Mouse (Mus musculus): ENCODE data around the gene Actn4.

Gene Actn4

GRCm38 (mm10) chr7:28961927-28962670, at the start of gene Actn4:
Gene Actn4 (minus strand): TSS chr7:28962340.
- peak; percentile 100 for DNase-seq (ENCODE audit: low read depth, low spot score)

DNA sequence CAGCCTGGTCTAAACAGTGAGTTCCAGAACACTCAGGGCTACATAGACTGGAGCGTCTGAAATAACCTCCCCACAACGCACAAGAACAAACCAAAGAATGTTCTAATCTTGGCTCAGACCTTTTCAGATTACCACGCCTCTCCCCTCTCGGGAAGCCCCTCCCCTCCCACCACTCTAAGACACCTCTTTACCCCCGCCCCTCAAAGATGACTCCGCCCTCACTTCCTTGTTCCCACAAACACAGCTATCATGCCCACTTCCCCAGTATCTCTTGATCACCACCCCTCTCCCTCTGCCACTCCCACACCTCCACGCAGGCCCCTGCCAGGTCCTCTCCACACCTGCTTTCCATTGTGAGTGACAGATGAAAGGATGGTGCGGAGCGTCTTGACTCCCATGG, 46.6 kb upstream of the Actn4 start:
- DNase-seq (ENCODE audit: low read depth, low spot score), result peak; percentile 52

DNA sequence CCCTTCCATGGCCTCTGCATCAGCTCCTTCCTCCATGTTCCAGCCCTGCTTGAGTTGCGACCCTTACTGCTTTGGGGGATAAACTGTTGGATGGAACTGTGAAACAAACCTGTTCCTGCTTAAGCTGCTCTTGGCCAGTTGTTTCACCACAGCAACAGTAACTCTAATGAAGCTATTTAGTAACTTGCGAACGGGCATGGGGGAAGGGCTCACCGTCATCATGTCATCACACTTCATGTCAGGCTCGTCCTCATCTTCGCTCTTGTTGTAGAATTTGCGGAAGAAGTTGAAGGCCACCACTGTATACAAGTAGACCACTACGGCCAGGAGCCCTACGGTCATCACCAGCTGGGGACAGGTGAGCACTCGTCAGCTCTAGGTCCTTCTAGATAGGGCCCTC, 46.0 kb upstream of the Actn4 start:
- DNase-seq (ENCODE audit: low read depth, low spot score), result no peak

- no peak for DNase-seq (ENCODE audit: low read depth, low spot score)
These were observed 45.3 kb upstream of the Actn4 start for GRCm38 (mm10) chr7:29007224-29008101.

DNA sequence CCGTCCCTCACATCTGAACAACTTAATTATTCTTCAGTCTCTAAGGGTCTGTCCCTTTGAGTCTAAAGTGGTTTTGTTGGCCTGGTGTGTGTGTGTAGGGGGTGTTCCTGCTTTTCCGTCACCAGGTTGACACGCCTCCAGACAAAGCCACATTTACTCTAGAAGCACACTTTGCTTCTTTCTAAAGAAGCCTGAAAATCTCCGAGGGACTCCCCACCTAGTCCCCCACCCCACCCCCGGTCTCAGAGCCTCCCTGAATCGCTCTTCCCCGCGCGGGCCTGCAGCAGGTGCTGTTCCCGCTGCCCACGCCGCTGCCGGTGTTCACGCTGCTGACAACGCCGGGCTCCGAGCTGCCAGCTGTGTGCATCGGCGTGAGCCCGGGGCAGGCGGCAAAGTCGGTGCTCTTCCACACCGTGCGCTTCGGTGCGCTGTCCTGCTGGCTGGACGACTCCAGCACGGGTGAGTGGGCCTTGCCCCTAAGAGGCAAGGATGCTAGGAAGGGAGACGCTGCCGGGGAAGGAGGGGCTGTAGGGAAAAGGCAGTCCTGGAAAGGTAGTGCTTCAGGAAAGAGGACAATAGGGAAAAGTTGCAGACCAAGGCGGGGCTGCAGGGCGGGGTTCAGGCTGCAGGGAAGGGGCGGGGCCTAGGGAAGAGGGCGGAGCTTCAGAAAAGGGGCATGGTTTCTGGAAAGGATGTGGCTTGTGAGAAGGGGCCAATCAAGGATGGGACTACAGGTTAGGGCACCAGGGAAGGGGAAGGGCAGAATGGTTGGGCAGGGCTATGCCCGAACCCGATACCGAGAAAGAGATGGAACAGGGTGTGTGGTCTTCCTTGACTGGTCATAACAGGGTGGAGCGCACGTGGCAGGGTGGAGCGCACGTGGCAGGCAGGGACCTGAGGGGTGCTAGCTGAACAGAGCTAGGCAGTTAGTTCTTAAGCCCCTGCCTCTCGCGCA, 38.8 kb upstream of the Actn4 start:
- peak; percentile 81 for DNase-seq (ENCODE audit: low read depth, low spot score)

GRCm38 (mm10) chr7:28993402-28993801, 31.3 kb upstream of the Actn4 start:
- no peak for DNase-seq (ENCODE audit: low read depth, low spot score)

DNA sequence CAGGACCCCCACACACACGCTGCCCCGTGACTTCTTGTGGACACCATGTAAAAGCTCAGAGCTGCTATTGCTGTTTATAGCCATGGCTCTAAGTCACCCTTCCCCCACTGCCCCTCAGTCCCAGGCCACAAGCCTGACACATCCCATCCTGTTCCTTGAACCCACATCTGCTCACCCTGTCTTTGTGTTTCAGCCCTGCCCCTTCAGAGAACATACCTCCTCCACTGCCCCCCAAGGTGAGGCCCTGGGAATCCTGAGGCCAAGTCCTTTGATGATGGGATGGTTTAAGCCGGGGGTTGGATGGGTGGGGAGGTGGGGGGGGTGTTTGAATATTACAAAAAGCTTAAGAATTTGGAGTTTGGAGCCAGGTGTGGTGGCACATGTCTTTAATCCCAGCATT, 30.9 kb upstream of the Actn4 start:
- DNase-seq (ENCODE audit: low read depth, low spot score), result no peak

- peak; percentile 62 for DNase-seq (ENCODE audit: low read depth, low spot score)
These were observed 29.5 kb upstream of the Actn4 start for GRCm38 (mm10) chr7:28991616-28992015.

DNA sequence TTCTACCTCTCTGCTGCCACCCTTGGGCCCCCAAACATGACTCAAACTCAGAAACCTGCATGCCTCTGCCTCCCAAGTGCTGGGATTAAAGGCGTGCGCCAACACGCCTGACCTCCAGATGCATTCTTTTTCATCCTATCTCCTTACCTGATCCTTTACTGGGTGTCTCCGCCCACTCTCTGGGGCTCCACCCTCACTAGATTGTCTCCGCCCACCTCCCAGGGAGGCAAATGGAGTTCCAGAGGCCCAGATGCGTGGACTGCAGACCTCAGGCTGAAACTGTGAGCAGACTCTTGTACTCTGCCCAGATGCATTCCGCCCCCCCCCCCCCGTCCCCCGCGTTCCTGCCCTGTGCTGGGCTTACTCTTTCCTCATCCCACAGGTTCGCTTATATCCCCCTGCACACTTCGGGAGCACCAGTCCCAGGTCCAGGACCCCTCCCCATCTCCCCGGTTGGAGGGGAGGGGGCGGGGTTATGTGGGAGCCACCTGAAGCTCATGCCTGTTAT, 28.7 kb upstream of the Actn4 start:
- no peak for DNase-seq (ENCODE audit: low read depth, low spot score)

- DNase-seq (ENCODE audit: low read depth, low spot score), result no peak
These were observed 23.1 kb upstream of the Actn4 start for GRCm38 (mm10) chr7:28985207-28985606.

- no peak for DNase-seq (ENCODE audit: low read depth, low spot score)
These were observed 22.3 kb upstream of the Actn4 start for GRCm38 (mm10) chr7:28984452-28984851.

GRCm38 (mm10) chr7:28983849-28984248, 21.7 kb upstream of the Actn4 start:
- DNase-seq (ENCODE audit: low read depth, low spot score), result no peak

DNA sequence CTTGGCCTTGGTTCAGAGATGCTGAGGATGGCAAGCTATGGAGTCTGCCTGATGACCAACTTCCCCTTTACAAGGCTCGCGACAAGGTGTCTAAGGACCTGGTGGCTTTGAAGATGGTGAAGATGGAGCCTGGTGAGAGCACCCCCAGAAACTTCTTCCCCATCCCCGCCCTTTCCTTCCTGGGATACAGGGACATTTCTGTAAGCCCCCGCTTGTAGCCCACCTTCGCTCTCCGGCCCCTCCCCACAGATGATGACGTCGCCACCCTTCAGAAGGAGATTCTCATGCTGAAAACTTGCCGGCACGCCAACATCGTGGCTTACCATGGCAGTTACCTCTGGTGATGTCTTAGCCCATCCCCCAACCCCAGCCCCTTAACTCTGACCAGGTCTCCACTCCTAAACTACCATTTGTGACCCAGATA, 21.0 kb upstream of the Actn4 start:
- DNase-seq (ENCODE audit: low read depth, low spot score), result peak; percentile 54

- peak; percentile 87 for DNase-seq (ENCODE audit: low read depth, low spot score)
These were observed 20.3 kb upstream of the Actn4 start for GRCm38 (mm10) chr7:28982274-28983013.

DNA sequence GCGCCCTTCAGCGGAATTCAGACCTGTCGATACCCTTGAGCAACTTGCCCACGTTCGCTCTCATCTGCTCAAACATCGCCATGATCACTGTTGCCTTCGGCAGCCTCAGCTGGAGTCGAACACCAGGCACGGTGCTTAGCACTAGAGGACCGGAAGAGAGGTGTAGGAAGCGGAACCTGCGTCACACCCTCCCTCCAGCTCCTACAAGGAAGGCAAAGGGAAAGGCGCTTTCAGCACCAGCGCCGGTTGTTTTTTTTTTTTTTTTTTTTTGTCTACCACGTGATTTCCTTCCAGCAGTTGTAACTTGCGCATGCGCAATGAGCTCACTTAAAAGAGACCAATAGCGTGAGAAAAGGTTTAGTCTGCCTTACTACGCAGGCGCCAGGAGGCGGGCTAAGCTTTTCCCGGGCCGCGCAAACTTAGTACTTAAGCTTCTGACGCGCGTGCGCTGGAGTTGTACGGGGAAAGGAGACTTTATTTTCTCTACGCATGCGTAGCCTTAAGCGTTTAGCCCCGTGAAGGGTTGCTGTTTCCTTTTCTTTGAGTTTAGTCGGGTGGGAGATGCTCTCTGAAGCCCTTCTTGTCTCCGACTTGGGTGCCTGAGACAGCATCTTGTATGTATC, 19.6 kb upstream of the Actn4 start, which contains the start of the genes Eif3k and Map4k1:
TSS of gene Eif3k (minus strand) at position 214 of the 623 bp plus-strand sequence.
TSS of gene Map4k1 (plus strand) at position 400 of the 623 bp plus-strand sequence.
- DNase-seq (ENCODE audit: low read depth, low spot score), result peak; percentile 99

GRCm38 (mm10) chr7:28977556-28977955, 15.4 kb upstream of the Actn4 start:
- no peak for DNase-seq (ENCODE audit: low read depth, low spot score)

GRCm38 (mm10) chr7:28973025-28973424, 10.9 kb upstream of the Actn4 start:
- peak; percentile 49 for DNase-seq (ENCODE audit: low read depth, low spot score)

- peak; percentile 90 for DNase-seq (ENCODE audit: low read depth, low spot score)
These were observed 10.4 kb upstream of the Actn4 start for GRCm38 (mm10) chr7:28972542-28972985.

GRCm38 (mm10) chr7:28971770-28972269, 9.7 kb upstream of the Actn4 start:
- DNase-seq (ENCODE audit: low read depth, low spot score), result no peak

- DNase-seq (ENCODE audit: low read depth, low spot score), result no peak
These were observed 8.9 kb upstream of the Actn4 start for GRCm38 (mm10) chr7:28971029-28971428.
